Mouse (Mus musculus) embryonic fibroblast, embryonic 13.5 days (primary cell): ENCODE measurements at regions not wholly inside any gene's neighbourhood (a gene's known extent, or its start where the extent isn't known, plus 50 kb on each side); places are given as distances from the start of the nearest gene placed in this dataset.

ENCODE experiments used
- H3K27ac ChIP-seq: 2 replicates; pipeline ENCODE4 v1.5.1; 2012; ENCODE audit warnings: low read length, control low read depth, inconsistent platforms; ENCODE audit not compliant: insufficient read depth
- H3K4me1 ChIP-seq: 2 replicates; pipeline ENCODE4 v1.6.1; 2011; ENCODE audit warnings: low read length; ENCODE audit not compliant: control insufficient read depth, insufficient read depth
- H3K4me3 ChIP-seq: 2 replicates; pipeline ENCODE4 v1.5.1; 2011; ENCODE audit warnings: mild to moderate bottlenecking, control low read depth, low read length; ENCODE audit not compliant: insufficient read depth
- CTCF ChIP-seq: IDR thresholded peaks from 2 replicates; pipeline ENCODE4 v1.5.1; 2011; ENCODE audit warnings: mild to moderate bottlenecking, control low read depth, low read length, moderate library complexity, borderline replicate concordance; ENCODE audit not compliant: insufficient read depth
- POLR2A ChIP-seq: IDR thresholded peaks from 2 replicates; pipeline ENCODE4 v1.6.1; 2011; ENCODE audit warnings: low read depth, mild to moderate bottlenecking, control low read depth, low read length, moderate library complexity

DNA sequence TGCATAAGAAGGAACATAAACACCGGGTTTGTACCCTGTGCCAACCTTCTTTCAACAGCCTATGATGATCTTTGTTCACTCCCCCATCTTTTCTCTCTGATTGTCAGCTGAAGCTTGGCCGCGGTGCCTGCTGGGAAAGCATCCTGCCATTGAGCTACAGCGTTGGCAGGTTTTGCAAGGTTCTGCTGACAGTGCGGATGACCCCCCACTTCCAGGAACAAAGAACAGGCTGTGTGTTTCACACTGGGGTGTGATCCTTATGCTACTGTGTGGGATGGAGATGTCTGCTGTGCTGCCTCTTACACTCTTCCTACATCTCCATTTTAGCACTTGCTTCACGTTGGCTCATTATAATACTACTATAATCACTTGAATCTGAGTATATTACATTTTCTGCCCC is 395.0 kb upstream of the Adgrl2 start:
- TF ChIP-seq CTCF = no peak
- no peak for TF ChIP-seq POLR2A

DNA sequence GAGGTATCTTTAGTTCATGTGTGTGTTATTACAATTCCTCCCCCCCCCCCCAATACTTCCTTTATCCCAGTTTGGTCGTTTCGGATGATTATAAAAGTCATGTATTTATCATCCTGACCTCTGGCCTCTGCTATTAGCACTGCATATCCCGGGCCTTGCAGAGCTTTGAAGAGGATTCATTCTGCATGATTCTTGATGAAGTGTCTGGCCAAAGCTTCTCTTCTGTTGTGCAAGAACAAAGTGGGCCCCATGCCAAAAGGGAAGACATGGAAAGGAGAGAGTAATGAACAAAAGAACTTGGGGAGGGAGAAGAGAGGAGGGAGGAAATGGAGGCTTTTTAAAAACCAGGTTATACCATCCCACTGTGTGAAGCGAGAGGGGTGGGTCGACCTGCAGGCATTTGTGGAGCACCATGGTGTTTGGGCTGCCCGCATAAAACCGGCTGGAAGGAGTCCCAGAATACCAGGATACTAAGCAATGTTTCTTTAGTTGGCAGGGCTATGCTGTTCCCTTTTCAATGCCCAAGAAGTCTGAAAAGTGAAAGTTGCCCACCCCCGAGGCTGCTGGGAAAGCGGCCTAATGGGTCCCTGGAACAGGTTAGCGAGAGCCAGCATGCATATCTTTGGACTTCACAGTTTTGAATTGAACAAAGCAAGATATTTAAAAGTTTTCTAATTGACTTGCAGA is 391.3 kb upstream of the Adgrl2 start:
- Histone ChIP-seq H3K4me3 (no peak overlapping the region), H3K4me1 (no peaks in the 10 kb centered on the region), H3K27ac (no peak overlapping the region)
- TF ChIP-seq CTCF = no peak
- no peak for TF ChIP-seq POLR2A

More for the DNA sequence above, 395.0 kb upstream of the Adgrl2 start:
- Histone ChIP-seq H3K4me1 (no peaks in the 10 kb centered on the region), H3K4me3 (no peak overlapping the region), H3K27ac (no peak overlapping the region)

DNA sequence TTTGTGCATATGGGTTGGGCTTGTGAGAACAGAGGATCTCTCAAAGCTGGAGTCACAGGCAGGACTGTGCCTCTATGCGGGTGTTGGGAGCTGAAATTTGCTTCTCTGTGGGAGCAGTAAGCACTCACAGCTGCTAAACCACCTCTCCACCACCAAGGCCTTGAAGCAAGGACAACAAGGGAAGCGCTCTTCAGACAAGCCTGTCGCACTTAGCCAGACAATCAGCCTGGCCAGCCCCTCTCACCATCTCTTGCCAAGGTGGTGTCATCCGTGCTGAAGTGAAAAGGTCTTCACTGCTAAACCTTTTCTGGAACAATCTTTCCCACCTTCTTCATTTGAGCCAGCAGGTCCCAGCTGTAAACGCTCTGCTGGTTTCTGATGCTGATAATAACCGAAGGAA is 390.7 kb upstream of the Adgrl2 start:
- TF ChIP-seq CTCF (no peak), POLR2A (no peak)
- H3K4me1 ChIP-seq = peaks cover 2% of the 10 kb centered on the region; the same call in 1 of the 2 replicates
- H3K27ac ChIP-seq = no peak overlapping the region
- no peak overlapping the region for H3K4me3 ChIP-seq

DNA sequence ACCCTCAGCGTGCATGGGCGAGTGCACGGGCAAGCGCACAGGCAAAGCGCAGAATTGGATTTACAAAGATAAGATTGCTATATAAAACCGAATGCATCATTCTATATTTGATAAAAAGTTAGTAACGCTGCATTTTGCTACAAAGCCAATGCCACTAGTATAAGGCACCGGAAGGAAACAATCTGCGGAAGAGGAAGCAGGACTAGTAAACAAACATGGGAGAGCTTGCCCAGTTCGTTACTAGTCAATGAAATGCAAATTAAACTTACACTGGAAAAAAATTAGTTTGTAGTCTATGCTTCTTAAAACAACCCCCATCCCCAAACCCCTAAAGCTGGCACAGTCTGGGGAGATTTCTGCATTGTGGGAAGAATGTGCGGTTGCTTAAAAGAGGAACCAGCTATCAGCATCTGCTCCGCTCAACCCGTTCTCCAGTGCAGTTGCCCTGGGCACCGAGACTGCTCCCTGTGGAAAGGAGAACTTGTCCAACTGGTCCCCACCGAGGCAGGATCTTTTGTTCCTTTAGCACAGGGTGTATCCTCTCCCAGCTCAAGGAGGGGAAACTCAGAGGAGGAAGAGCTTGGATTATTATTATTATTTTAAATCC is 389.6 kb upstream of the Adgrl2 start:
- no peak overlapping the region for H3K4me3 ChIP-seq
- peaks cover 2% of the 10 kb centered on the region; the same call in 1 of the 2 replicates for H3K4me1 ChIP-seq
- TF ChIP-seq CTCF (no peak), POLR2A (no peak)
- H3K27ac ChIP-seq = no peak overlapping the region

DNA sequence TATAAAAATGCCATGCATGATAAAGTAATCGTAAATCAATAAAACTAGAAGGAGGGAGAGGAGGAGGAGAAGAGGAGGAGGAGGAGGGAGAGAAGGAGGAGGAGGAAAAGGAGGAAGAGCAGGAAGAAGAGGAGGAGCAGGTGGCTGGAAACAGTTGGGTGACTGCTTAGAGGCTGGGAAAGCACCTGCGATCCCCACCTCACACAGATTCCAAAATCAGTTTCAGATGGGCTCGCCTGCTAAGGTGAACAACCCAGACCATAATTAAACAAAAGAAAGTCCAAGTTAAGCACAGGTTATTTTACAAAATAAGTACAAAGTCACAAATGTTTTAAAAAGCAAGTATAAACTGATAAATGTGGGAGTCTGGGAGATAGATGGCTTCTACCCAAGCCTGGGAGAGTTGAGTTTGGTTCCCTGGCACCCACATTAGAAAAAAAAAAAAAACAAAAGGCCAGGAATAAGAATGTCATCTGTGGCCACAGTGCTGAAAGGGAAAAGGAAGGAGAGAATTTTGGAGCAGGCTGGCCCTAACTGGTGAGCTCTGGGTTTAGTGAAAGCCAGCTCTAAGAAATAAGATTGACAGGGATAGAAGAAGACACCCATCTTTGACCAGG is 389.0 kb upstream of the Adgrl2 start:
- TF ChIP-seq CTCF (no peak), POLR2A (no peak)
- Histone ChIP-seq H3K4me1 (peaks cover 2% of the 10 kb centered on the region; the same call in 1 of the 2 replicates), H3K4me3 (no peak overlapping the region), H3K27ac (no peak overlapping the region)

DNA sequence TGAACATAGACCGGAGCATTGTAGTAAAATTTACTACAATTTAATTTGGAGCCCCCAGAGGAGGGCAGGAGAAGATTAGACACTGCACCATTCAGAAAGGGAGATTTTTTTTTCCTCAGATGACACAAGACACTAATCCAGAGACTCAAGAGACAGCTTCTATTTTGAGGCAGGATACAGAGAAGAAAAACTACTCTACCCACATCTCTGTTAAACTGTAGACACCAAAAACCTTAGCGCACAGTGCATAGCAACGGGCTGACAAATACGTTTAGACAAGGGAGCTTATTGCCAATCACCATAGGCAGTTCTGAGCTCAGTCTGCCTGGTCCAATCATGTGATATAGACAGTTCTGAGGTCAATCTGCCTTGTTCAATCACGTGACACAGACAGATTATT is 381.1 kb upstream of the Adgrl2 start:
- TF ChIP-seq POLR2A (no peak), CTCF (no peak)
- no peak overlapping the region for H3K27ac ChIP-seq

DNA sequence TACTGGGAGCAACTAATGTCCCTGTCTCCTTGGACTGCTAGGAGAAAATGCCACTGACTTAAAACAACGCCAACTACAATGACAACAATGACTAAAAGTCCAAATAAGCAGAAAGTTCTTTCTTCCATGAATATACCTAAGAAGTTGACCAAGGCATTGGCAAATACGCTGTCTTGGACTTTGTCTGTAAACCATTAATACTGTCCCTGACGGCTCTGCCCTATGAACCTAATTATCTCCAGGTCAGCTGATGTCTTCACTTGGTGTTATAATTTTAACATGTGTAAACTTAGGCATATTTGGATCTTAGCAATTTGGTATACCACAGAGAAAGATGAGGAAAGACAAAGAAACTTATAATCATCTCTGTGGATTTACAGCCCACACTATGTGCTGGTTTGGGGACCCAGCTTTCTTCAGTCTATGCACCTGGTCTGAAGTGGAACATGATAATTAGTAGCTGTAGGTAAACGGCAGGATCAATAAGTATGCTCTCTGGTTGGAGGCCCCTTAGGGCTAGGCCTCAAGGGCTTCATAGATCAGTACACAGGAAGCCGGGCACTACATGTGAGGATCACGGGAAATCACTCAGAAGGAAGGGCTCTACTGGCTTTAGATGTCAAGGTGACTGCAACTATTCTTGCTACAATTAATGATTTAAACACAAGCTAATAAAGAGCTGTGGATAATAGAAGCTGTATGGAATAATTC is 380.3 kb upstream of the Adgrl2 start:
- Histone ChIP-seq H3K27ac (no peak overlapping the region), H3K4me3 (no peak overlapping the region), H3K4me1 (no peaks in the 10 kb centered on the region)
- no peak for TF ChIP-seq CTCF
- no peak for TF ChIP-seq POLR2A

More for the DNA sequence above, 381.1 kb upstream of the Adgrl2 start:
- H3K4me1 ChIP-seq = no peaks in the 10 kb centered on the region
- H3K4me3 ChIP-seq = no peak overlapping the region

DNA sequence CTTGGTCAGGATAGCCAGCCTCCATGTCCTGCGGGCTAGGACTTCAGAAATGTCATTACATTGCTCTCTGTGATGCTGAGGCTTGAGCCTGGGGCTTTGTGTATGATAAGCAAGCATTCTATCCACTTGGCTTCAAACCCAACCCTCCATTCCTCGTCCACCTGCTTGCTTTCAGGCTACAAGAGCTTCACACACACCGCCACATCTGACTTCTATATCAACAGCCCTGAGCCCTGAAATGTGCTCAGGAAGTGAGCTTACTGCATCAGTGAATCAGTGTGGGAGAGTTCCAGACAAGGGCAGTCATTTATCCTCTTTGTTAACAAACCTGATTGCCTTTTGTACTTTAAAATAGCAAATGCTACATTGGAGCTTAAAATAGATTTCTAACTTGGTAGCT is 377.5 kb upstream of the Adgrl2 start:
- no peak overlapping the region for H3K27ac ChIP-seq
- TF ChIP-seq POLR2A (no peak), CTCF (no peak)

DNA sequence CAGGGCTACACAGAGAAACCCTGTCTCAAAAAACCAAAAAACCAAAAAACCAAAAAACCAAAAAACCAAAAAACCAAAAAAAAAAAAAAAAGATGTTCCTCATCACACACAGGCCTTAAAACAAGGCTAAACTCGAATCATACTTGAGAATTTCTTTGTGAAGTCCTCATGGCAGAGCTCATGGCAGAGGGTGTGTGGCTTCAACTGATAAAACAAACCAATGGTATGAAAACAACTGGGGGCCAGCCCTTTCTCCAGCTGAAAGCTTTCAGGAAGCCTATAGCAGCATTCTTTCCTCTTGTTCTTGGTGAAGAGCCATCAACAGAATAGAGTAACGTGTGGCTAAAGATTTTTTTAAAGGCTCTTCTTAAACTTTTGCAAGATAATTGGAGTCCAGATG is 369.8 kb upstream of the Adgrl2 start:
- TF ChIP-seq CTCF = no peak
- TF ChIP-seq POLR2A = no peak
- Histone ChIP-seq H3K4me3 (no peak overlapping the region), H3K4me1 (no peaks in the 10 kb centered on the region; the same call in 1 of the 2 replicates), H3K27ac (no peak overlapping the region)

More for the DNA sequence above, 377.5 kb upstream of the Adgrl2 start:
- no peak overlapping the region for H3K4me3 ChIP-seq
- no peaks in the 10 kb centered on the region for H3K4me1 ChIP-seq

DNA sequence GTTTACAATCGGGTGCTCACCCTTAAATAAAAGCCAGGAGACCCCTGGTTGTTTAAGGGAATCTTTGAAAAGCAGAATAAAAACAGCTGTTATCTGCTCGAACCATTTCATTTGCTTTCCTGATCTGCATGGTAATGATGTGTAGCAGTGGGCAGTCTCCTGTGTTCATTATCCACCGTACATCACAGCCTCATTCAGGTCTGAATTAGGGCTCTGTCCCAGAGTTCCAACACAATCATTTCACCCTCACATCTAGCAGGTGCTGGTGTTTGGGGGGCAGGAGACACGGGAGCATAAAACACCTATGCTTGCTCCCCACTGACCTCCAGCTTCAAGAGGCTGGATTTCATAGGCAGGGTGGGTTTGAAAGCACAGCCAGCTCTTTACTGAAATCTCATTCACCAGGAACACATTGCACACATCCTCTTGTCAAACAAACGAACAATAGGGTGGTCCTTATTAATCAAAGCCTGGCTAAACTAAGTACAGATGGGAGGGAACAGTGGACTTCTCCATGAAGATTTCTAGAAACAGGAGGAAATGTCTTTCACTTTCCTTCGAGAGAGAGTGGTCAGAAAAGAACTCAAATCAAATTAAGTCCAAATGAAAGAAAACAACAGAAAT is 368.3 kb upstream of the Adgrl2 start:
- no peak overlapping the region for H3K4me3 ChIP-seq
- H3K4me1 ChIP-seq = no peaks in the 10 kb centered on the region; the same call in 1 of the 2 replicates
- H3K27ac ChIP-seq = no peak overlapping the region
- TF ChIP-seq CTCF = no peak
- no peak for TF ChIP-seq POLR2A
